8 mouse cellular contexts compared by ENCODE assay signal in the genomic region with DNA sequence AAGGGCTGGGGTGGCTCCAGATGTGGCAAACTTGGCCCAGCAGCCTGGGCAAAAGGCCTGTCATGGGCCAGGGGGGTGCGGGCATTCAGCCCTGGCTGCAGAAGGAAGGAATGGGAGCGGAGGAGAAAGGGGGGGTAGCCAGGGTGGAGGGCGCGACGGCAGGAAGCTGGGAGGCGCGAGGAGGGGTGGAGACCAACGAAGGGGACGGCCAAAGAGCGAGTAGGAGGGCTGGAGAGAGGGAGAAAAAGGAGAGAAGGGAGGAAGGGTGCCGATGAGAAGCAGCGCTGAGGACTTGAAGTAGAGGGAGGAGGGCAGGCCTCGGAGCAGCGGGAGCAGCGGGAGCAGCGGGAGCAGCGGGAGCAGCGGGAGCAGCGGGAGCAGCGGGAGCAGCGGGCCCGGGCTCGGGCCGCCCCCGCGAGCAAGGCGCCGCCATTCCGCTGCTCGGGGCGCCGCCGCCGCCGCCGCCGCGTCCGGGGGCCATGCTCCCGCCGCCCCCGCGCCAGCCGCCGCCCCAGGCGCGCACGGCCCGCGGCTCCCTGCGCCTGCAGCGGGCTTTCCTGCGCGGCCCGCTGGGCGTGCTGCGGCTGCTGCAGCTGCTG. TPM values are rescaled to one million over a fixed set of nuclear protein-coding genes. Genes with fewer than 3 reads are reported as not detected.
DNase-seq lines count a peak whose midpoint lies in the region; ATAC-seq and TF ChIP-seq lines count a peak whose summit lies in the region.

Gene Marveld1 (plus strand): TSS at position 231 of the 599 bp plus-strand sequence.

- POLR2A ChIA-PET in Patski (lab: Charles Lee), result interaction anchor here (1.3 kb wide), 1 partner anchor 57 kb away, joined by 3 read pairs; the partner anchor contains the start of gene Pi4k2a

- H3K9me3 ChIP-seq in hindbrain, embryonic 12.5 days (replicated peaks), result no peaks in the 10 kb centered on the region
- no peaks in the 10 kb centered on the region for H3K9me3 ChIP-seq in limb, embryonic 11.5 days (ENCODE audit: control insufficient read depth, low read length)
- H3K9me3 ChIP-seq in midbrain, embryonic 10.5 days (replicated peaks), result no peaks in the 10 kb centered on the region

- no peak for TF ChIP-seq POLR2A in cerebellum, adult 2 months (IDR thresholded peaks at IDR 0.05; ENCODE audit: borderline replicate concordance, insufficient read depth, low read length)

- no peak for DNase-seq in Patski (ENCODE audit: low read depth, low spot score)
- peak; percentile 45 to 52 for DNase-seq in cerebellum, adult 2 months
- DNase-seq in gastrocnemius, adult 18-20 months (ENCODE audit: low spot score), result peak; percentile 83
- peak; percentile 78 for DNase-seq in limb, embryonic 11.5 days (ENCODE audit: low spot score)
- DNase-seq in midbrain, embryonic 10.5 days (ENCODE audit: low spot score), result peak; percentile 60
- peak; percentile 40 to 48 for DNase-seq in spleen, postnatal 36 days (ENCODE audit: low spot score in 2 of 2)
- DNase-seq in layer of hippocampus, postnatal 25 days (ENCODE audit: extremely low spot score in 1 of 2, low spot score in 1 of 2), result no peak

- H3K27me3 ChIP-seq in Patski, result no peaks in the 10 kb centered on the region
- no peaks in the 10 kb centered on the region for H3K27me3 ChIP-seq in cerebellum, adult 2 months (ENCODE audit: control insufficient read depth, insufficient read depth, low read length)
- H3K27me3 ChIP-seq in hindbrain, embryonic 12.5 days, result peaks cover 43% of the 10 kb centered on the region
- H3K27me3 ChIP-seq in limb, embryonic 11.5 days (ENCODE audit: control insufficient read depth, insufficient read depth, low read length), result no peaks in the 10 kb centered on the region
- H3K27me3 ChIP-seq in midbrain, embryonic 10.5 days (ENCODE audit: low read depth, poor library complexity, severe bottlenecking), result peaks cover 51% of the 10 kb centered on the region

- H3K4me3 ChIP-seq in cerebellum, adult 2 months (replicated peaks; ENCODE audit: insufficient read depth, low read depth, low read length), result peak within 1 kb of the TSS; percentile 64
- H3K4me3 ChIP-seq in hindbrain, embryonic 12.5 days, result peak within 1 kb of the TSS; percentile 60
- peak within 1 kb of the TSS; percentile 64 for H3K4me3 ChIP-seq in limb, embryonic 11.5 days (ENCODE audit: low read depth, low read length)
- peak within 1 kb of the TSS; percentile 60 for H3K4me3 ChIP-seq in midbrain, embryonic 10.5 days

- in situ Hi-C loops in Patski (cut with MboI; ENCODE audit: low pct_unique_long_range_greater_than_20kb), result loop anchor here (5.0 kb wide), 1 partner anchor 105 kb away; no protein-coding TSS in a partner anchor

- peak within 1 kb of the TSS; percentile 79 for H3K4me2 ChIP-seq in hindbrain, embryonic 12.5 days (replicated peaks)
- peak within 1 kb of the TSS; percentile 90 for H3K4me2 ChIP-seq in limb, embryonic 11.5 days (ENCODE audit: low read depth, severe bottlenecking)

- CTCF ChIA-PET in Patski (lab: Charles Lee), result interaction anchor here (1.1 to 8.1 kb wide), 6 partner anchors 8 to 112 kb away, joined by 3 to 97 read pairs (median 10); partner anchors contain the start of genes Ankrd2, Avpi1 and Zfyve27

- TF ChIP-seq CTCF in Patski (IDR thresholded peaks at IDR 0.05), result no peak
- TF ChIP-seq CTCF in cerebellum, adult 2 months (IDR thresholded peaks at IDR 0.05; ENCODE audit: borderline replicate concordance, insufficient read depth, low read depth, low read length), result no peak

- ATAC-seq in Patski, result peak; percentile 61
- ATAC-seq in hindbrain, embryonic 12.5 days (ENCODE audit: low FRiP score), result peak; percentile 28; the same call in 1 of the 2 replicates
- ATAC-seq in limb, embryonic 11.5 days (ENCODE audit: insufficient number of reproducible peaks, low FRiP score, low TSS enrichment, low read depth), result 0 out of 2 replicates have a peak, but pooled peaks have one; percentile 58

- WGBS in cerebellum, adult 2 months, result 2% methylated on average over 41 of the region's 57 CpGs
- under 1% methylated on average over 38 of the region's 57 CpGs for WGBS in hindbrain, embryonic 12.5 days
- WGBS in limb, embryonic 11.5 days, result under 1% methylated on average over 44 of the region's 57 CpGs
- under 1% methylated on average over 55 of the region's 57 CpGs for whole genome bisulfite sequencing in midbrain, embryonic 10.5 days

- H3K4me1 ChIP-seq in cerebellum, adult 2 months (ENCODE audit: control insufficient read depth, insufficient read depth, low read length), result 0 out of 2 replicates have a peak, but pooled peaks cover 3% of the 10 kb centered on the region
- peaks cover 21% of the 10 kb centered on the region for H3K4me1 ChIP-seq in hindbrain, embryonic 12.5 days
- H3K4me1 ChIP-seq in limb, embryonic 11.5 days (ENCODE audit: control insufficient read depth, insufficient read depth, low read length), result peaks cover 15% of the 10 kb centered on the region; the same call in 1 of the 2 replicates
- H3K4me1 ChIP-seq in midbrain, embryonic 10.5 days, result peaks cover 28% of the 10 kb centered on the region

- H3K9ac ChIP-seq in hindbrain, embryonic 12.5 days, result peak within 1 kb of the TSS; percentile 75
- H3K9ac ChIP-seq in limb, embryonic 11.5 days (ENCODE audit: low read length), result peak within 1 kb of the TSS; percentile 70

- peak within 1 kb of the TSS; percentile 20; the same call in 1 of the 2 replicates for H3K27ac ChIP-seq in cerebellum, adult 2 months (ENCODE audit: insufficient read depth, low read length)
- H3K27ac ChIP-seq in hindbrain, embryonic 12.5 days, result peak within 1 kb of the TSS; percentile 62
- H3K27ac ChIP-seq in limb, embryonic 11.5 days (replicated peaks; ENCODE audit: low read depth, low read length), result peak within 1 kb of the TSS; percentile 64
- peak within 1 kb of the TSS; percentile 85 for H3K27ac ChIP-seq in midbrain, embryonic 10.5 days (replicated peaks)

- H3K36me3 ChIP-seq in hindbrain, embryonic 12.5 days, result no peaks in the 10 kb centered on the region
- no peaks in the 10 kb centered on the region for H3K36me3 ChIP-seq in limb, embryonic 11.5 days (ENCODE audit: control insufficient read depth, insufficient read depth, low read length)
- H3K36me3 ChIP-seq in midbrain, embryonic 10.5 days, result no peaks in the 10 kb centered on the region

RNA-seq across cellular contexts. Expression of gene Marveld1, which starts in this region (rescaled TPM):
- polyA plus RNA-seq in Patski (2021), result 34.3 TPM
- polyA plus RNA-seq in cerebellum, adult 2 months (2012; rRNA removed), result 11.7 and 12.8 TPM in 2 replicates
- 1 to 10 TPM; 5.3 to 6.9 TPM for total RNA-seq in gastrocnemius, adult 18-20 months (2021)
- polyA plus RNA-seq in hindbrain, embryonic 12.5 days (2016; fragmentation: Nextera tagmentation; extraction: Ambion mirVana), result 9.7 and 11.6 TPM in 2 replicates
- polyA plus RNA-seq in limb, embryonic 11.5 days (2014; fragmentation: Nextera tagmentation; extraction: Ambion mirVana), result 12.3 and 16.6 TPM in 2 replicates
- 3.2 and 3.6 TPM in 2 replicates for polyA plus RNA-seq in midbrain, embryonic 10.5 days (2016; fragmentation: Nextera tagmentation; extraction: Ambion mirVana)
- total RNA-seq in layer of hippocampus, postnatal 25 days (2021), result 1 to 10 TPM; 6.3 to 7.6 TPM

Comparison
In these comparisons a context has a peak if more than half of its experiments do, and no peak if none do; other contexts are left out.
1. DNase-seq: peak in cerebellum, adult 2 months (2 of 2), gastrocnemius, adult 18-20 months (single experiment), limb, embryonic 11.5 days (single experiment), midbrain, embryonic 10.5 days (single experiment) and spleen, postnatal 36 days (2 of 2); none in Patski (single experiment) and layer of hippocampus, postnatal 25 days (0 of 2).
2. H3K27ac ChIP-seq: peak in every context shown above with its lines; median percentile 85 in midbrain, embryonic 10.5 days; 64 in limb, embryonic 11.5 days; 62 in hindbrain, embryonic 12.5 days; 20 in cerebellum, adult 2 months.
3. Peak in every context shown above with its lines, with median percentiles within 50 percentile points of each other: ATAC-seq and H3K4me3 ChIP-seq.